Mouse (Mus musculus) retina, postnatal 7 days (tissue): ENCODE measurements at regions not wholly inside any gene's neighbourhood (a gene's known extent, or its start where the extent isn't known, plus 50 kb on each side); places are given as distances from the start of the nearest gene placed in this dataset.
A peak's percentile ranks its signal among the peaks of the same experiment; 100 is the strongest.

Source experiments
- DNase-seq: peaks from one replicate; pipeline ENCODE4 v3.0.0-alpha.2; 2012; ENCODE audit warnings: low read depth, low spot score

- no peak for DNase-seq
These were observed 118.5 kb downstream of the Ccdc50 start for GRCm38 (mm10) chr16:27507212-27507611.

- peak; percentile 14 for DNase-seq
These were observed 135.0 kb downstream of the Ccdc50 start for GRCm38 (mm10) chr16:27523527-27524121.

- no peak for DNase-seq
These were observed 138.0 kb downstream of the Ccdc50 start for GRCm38 (mm10) chr16:27526669-27527068.

GRCm38 (mm10) chr16:27530634-27531033 lies 142.0 kb downstream of the Ccdc50 start:
- no peak for DNase-seq
